Mouse (Mus musculus): ENCODE results near the gene Xpr1. TPM values are rescaled to one million over a fixed set of nuclear protein-coding genes. Genes with fewer than 3 reads are reported as not detected.

Xpr1 gene
- polyA plus RNA-seq, 1 experiment from 2014 or later: 10.4 TPM

DNA sequence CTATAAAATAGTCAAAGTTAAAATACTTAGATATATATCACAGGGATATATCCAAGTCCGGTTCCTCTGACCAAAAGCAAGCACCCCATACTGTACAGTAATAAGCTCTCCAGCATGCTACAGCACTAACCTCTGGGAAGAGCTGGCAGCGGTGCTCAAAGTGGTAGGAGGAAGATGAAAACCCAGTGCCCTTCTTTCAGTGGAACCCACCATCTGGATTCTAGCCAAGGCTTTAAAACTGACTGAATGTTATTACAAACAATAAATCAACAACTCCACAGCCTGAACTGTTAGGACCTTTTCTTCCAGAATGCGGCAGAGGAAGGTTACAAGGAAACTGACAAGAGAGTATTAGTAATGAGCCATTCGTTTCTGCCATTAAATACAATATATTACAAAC, 1.8 kb downstream of the Xpr1 start:
- H3K9ac ChIP-seq (ENCODE audit: low read depth, low read length): no peak overlapping the region
- 0 out of 2 replicates have a peak, but pooled peaks cover 4% of the 10 kb centered on the region for H3K4me1 ChIP-seq (ENCODE audit: control insufficient read depth, insufficient read depth, low read length)
- H3K27me3 ChIP-seq (ENCODE audit: control insufficient read depth, insufficient read depth, low read length): no peaks in the 10 kb centered on the region
- H3K27ac ChIP-seq (ENCODE audit: low read depth, low read length): no peak overlapping the region
- H3K4me3 ChIP-seq (ENCODE audit: low read length): no peak overlapping the region
- 23% methylated on average over 4 of the region's 4 CpGs for WGBS
- ATAC-seq (ENCODE audit: low FRiP score, low TSS enrichment): no peak
- no peaks in the 10 kb centered on the region for H3K9me3 ChIP-seq (ENCODE audit: control insufficient read depth, low read length)
- no peaks in the 10 kb centered on the region for H3K36me3 ChIP-seq (ENCODE audit: control insufficient read depth, insufficient read depth, low read length)
- peak overlapping the region; percentile 1; the same call in 1 of the 2 replicates for H3K4me2 ChIP-seq (replicated peaks; ENCODE audit: low read depth, low read length)

DNA sequence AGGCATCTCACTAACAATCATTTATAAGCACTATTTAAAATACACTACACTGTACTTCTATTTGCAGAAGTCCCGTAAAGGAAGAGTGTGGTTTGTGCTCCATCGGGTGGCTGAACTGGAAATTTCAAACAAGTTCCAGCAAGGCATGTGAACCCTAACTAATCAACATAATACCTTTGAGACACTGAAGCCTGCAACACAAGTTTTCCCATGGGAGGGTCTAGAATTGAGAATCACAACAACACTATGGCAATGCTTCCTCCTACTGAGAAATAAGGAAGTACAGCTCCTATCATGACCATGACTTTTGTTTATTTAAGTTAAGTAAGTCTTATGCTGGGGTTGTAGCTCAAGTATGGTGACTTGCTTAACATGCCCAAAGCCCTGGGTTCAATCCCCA, 4.5 kb downstream of the Xpr1 start:
- H3K9me3 ChIP-seq (ENCODE audit: control insufficient read depth, low read length): no peaks in the 10 kb centered on the region
- H3K4me1 ChIP-seq (ENCODE audit: control insufficient read depth, insufficient read depth, low read length): 0 out of 2 replicates have a peak, but pooled peaks cover 4% of the 10 kb centered on the region
- H3K9ac ChIP-seq (ENCODE audit: low read depth, low read length): no peak overlapping the region
- no peak overlapping the region for H3K4me3 ChIP-seq (ENCODE audit: low read length)
- no peak overlapping the region for H3K27ac ChIP-seq (ENCODE audit: low read depth, low read length)
- no peaks in the 10 kb centered on the region for H3K27me3 ChIP-seq (ENCODE audit: control insufficient read depth, insufficient read depth, low read length)
- H3K36me3 ChIP-seq (ENCODE audit: control insufficient read depth, insufficient read depth, low read length): no peaks in the 10 kb centered on the region
- no peak for ATAC-seq (ENCODE audit: low FRiP score, low TSS enrichment)
- H3K4me2 ChIP-seq (replicated peaks; ENCODE audit: low read depth, low read length): no peak overlapping the region
- 86% methylated on average over 2 of the region's 2 CpGs for WGBS

DNA sequence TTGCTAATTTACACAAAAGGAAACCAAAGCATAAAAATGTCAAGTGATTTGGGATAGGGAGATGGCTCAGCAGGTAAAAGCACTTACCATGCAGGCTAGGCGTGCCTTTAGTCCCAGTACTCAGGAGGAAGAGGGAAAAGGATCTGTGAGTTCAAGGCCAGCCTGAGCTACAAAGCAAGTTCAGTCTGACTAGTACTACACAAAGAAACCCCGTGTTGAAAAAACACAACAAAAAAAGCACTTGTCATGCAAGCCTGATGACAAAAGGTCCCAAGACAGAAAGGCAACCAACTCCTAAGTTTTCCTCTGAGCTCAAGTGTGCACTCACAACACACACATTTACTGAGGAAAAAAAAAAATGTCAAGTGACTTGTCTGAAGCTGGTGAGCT, 8.6 kb downstream of the Xpr1 start:
- H3K36me3 ChIP-seq (ENCODE audit: control insufficient read depth, insufficient read depth, low read length): no peaks in the 10 kb centered on the region
- WGBS: 76% methylated on average over 2 of the region's 2 CpGs
- no peak overlapping the region for H3K4me2 ChIP-seq (replicated peaks; ENCODE audit: low read depth, low read length)
- no peak for ATAC-seq (ENCODE audit: low FRiP score, low TSS enrichment)
- peaks cover 3% of the 10 kb centered on the region; the same call in 1 of the 2 replicates for H3K9me3 ChIP-seq (ENCODE audit: control insufficient read depth, low read length)
- no peaks in the 10 kb centered on the region for H3K27me3 ChIP-seq (ENCODE audit: control insufficient read depth, insufficient read depth, low read length)
- no peaks in the 10 kb centered on the region for H3K4me1 ChIP-seq (ENCODE audit: control insufficient read depth, insufficient read depth, low read length)
- H3K9ac ChIP-seq (ENCODE audit: low read depth, low read length): no peak overlapping the region
- H3K27ac ChIP-seq (ENCODE audit: low read depth, low read length): no peak overlapping the region
- H3K4me3 ChIP-seq (ENCODE audit: low read length): no peak overlapping the region

DNA sequence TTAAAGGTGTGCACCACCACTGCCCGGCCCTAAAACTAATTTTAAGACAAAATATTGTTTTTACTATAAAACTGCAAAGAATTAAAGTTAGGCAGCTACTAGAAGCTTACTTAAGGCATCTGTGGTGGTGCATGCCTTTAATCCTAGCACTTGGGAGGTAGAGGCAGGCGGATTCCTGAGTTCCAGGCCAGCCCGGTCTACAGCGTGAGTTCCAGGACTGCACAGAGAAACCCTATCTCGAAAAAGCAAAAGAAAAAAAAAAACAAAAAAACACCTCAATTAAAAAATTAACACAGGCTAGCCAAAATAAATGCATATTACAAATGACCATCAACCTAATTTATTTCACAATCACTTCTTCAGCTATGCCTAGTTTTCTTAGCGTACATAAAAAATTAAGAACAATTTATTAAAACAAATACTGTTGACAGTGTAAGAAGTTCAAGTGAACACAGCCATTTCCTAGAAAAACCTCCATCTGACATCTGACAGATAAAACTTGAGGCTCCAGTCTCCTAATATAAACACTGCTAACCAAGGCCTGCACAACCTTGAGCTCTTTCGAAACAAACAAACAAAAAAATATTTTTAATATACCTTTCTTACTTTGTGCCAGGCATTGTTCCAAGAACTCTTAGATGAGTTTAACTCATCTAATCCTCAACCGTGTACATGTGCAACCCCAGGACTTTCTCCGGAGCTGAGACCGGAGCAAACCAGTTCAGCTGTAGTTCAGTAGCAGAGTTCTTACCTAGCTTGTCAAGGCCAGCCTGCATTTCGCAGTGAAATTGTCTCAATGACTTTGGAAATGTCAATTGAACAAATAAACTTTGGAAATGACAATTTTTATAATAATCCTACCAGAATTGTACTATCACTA, 9.3 kb downstream of the Xpr1 start:
- no peaks in the 10 kb centered on the region for H3K4me1 ChIP-seq (ENCODE audit: control insufficient read depth, insufficient read depth, low read length)
- no peak for ATAC-seq (ENCODE audit: low FRiP score, low TSS enrichment)
- 86% methylated on average over 11 of the region's 11 CpGs for WGBS
- no peaks in the 10 kb centered on the region for H3K36me3 ChIP-seq (ENCODE audit: control insufficient read depth, insufficient read depth, low read length)
- no peaks in the 10 kb centered on the region for H3K27me3 ChIP-seq (ENCODE audit: control insufficient read depth, insufficient read depth, low read length)
- H3K27ac ChIP-seq (ENCODE audit: low read depth, low read length): no peak overlapping the region
- no peak overlapping the region for H3K4me2 ChIP-seq (replicated peaks; ENCODE audit: low read depth, low read length)
- peaks cover 3% of the 10 kb centered on the region; the same call in 1 of the 2 replicates for H3K9me3 ChIP-seq (ENCODE audit: control insufficient read depth, low read length)
- H3K9ac ChIP-seq (ENCODE audit: low read depth, low read length): no peak overlapping the region
- no peak overlapping the region for H3K4me3 ChIP-seq (ENCODE audit: low read length)

DNA sequence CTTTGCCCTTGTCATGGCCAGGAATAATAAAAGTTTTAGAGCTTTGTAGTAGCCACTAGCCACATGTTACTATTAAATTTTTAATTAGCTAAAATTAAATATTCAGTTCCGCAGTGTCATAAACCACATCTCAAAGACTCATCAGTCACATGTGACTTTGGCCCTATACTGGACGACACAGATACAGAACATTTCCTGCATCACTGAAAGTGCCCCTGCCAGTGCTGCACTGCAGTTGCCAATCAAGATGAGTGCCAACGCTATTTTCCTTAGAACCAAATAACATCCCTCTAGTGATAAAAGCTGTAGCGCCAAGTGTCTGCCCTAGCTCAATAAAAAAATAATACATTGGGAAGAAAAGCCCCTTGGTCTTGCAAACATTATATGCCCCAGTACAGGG, 17.2 kb downstream of the Xpr1 start:
- H3K9me3 ChIP-seq (ENCODE audit: control insufficient read depth, low read length): peaks cover 3% of the 10 kb centered on the region; the same call in 1 of the 2 replicates
- H3K27ac ChIP-seq (ENCODE audit: low read depth, low read length): no peak overlapping the region
- no peak for ATAC-seq (ENCODE audit: low FRiP score, low TSS enrichment)
- H3K4me3 ChIP-seq (ENCODE audit: low read length): no peak overlapping the region
- H3K4me1 ChIP-seq (ENCODE audit: control insufficient read depth, insufficient read depth, low read length): no peaks in the 10 kb centered on the region
- WGBS: 87% methylated on average over 4 of the region's 4 CpGs
- H3K9ac ChIP-seq (ENCODE audit: low read depth, low read length): no peak overlapping the region
- H3K27me3 ChIP-seq (ENCODE audit: control insufficient read depth, insufficient read depth, low read length): no peaks in the 10 kb centered on the region
- H3K4me2 ChIP-seq (replicated peaks; ENCODE audit: low read depth, low read length): no peak overlapping the region
- H3K36me3 ChIP-seq (ENCODE audit: control insufficient read depth, insufficient read depth, low read length): no peaks in the 10 kb centered on the region

DNA sequence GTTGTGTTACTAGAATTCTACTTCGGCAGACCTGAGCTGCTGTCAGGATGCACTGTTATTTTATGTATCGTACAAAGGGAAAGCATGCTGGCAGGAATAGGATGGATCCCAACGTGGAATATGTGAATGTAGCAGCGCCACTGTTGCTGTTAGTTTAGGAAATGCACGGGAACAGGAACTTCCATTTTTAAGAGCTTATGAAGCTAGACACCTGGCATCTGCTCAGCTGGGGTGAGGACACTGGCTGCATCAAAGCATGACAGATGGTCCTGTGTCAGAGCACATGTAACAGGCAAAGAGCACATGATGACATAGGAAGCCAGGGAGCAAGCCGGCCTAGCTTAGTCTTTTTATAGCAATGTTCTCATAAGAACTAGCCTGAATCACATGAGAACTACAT, 22.4 kb downstream of the Xpr1 start:
- no peaks in the 10 kb centered on the region for H3K9me3 ChIP-seq (ENCODE audit: control insufficient read depth, low read length)
- no peaks in the 10 kb centered on the region for H3K27me3 ChIP-seq (ENCODE audit: control insufficient read depth, insufficient read depth, low read length)
- ATAC-seq (ENCODE audit: low FRiP score, low TSS enrichment): no peak
- no peaks in the 10 kb centered on the region for H3K36me3 ChIP-seq (ENCODE audit: control insufficient read depth, insufficient read depth, low read length)
- 81% methylated on average over 6 of the region's 6 CpGs for WGBS
- H3K4me3 ChIP-seq (ENCODE audit: low read length): no peak overlapping the region
- H3K27ac ChIP-seq (ENCODE audit: low read depth, low read length): no peak overlapping the region
- no peak overlapping the region for H3K9ac ChIP-seq (ENCODE audit: low read depth, low read length)
- no peaks in the 10 kb centered on the region for H3K4me1 ChIP-seq (ENCODE audit: control insufficient read depth, insufficient read depth, low read length)
- H3K4me2 ChIP-seq (replicated peaks; ENCODE audit: low read depth, low read length): no peak overlapping the region

DNA sequence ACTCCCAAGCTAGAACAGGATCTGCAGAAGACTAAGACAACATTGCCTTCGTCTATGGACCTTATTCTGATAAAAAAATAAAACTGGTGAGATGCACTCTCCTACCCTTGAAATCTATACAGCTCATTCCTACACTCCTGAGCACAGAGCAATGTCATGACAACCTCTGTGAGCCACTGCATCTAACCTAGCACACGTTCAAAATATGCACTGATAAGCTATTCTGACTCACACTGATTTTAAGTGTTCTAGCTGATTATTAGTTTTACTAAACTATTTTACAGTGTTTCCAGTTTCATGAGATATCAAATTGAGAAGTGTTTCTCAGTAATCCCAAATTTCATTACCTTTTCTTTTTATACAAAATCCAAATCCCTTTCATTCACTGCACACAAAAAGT, 23.2 kb downstream of the Xpr1 start:
- H3K27me3 ChIP-seq (ENCODE audit: control insufficient read depth, insufficient read depth, low read length): no peaks in the 10 kb centered on the region
- H3K4me3 ChIP-seq (ENCODE audit: low read length): no peak overlapping the region
- WGBS: 78% methylated on average over 2 of the region's 2 CpGs
- H3K4me1 ChIP-seq (ENCODE audit: control insufficient read depth, insufficient read depth, low read length): no peaks in the 10 kb centered on the region
- H3K27ac ChIP-seq (ENCODE audit: low read depth, low read length): no peak overlapping the region
- no peaks in the 10 kb centered on the region for H3K9me3 ChIP-seq (ENCODE audit: control insufficient read depth, low read length)
- no peaks in the 10 kb centered on the region for H3K36me3 ChIP-seq (ENCODE audit: control insufficient read depth, insufficient read depth, low read length)
- H3K4me2 ChIP-seq (replicated peaks; ENCODE audit: low read depth, low read length): no peak overlapping the region
- H3K9ac ChIP-seq (ENCODE audit: low read depth, low read length): no peak overlapping the region
- no peak for ATAC-seq (ENCODE audit: low FRiP score, low TSS enrichment)

DNA sequence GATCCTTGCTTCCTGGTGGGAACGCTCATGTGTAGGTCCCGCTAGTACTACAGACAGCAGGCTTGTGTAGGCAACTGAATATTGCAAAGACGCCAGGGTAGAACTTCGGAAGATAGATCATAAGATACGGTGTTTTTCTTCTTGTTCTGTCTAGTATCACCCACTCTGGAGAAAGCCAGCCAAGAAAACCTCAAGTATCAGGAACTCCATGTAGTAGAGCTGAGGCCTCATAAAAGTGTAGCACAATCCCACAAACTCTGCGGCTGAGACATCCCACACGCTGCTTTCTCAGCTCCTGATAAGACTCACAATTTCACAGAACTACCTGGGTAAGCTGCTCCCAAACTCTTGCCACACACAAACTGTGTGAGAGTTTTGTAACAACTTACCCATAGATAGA, 24.4 kb downstream of the Xpr1 start:
- no peaks in the 10 kb centered on the region for H3K4me1 ChIP-seq (ENCODE audit: control insufficient read depth, insufficient read depth, low read length)
- H3K9ac ChIP-seq (ENCODE audit: low read depth, low read length): no peak overlapping the region
- WGBS: 90% methylated on average over 7 of the region's 7 CpGs
- H3K36me3 ChIP-seq (ENCODE audit: control insufficient read depth, insufficient read depth, low read length): no peaks in the 10 kb centered on the region
- ATAC-seq (ENCODE audit: low FRiP score, low TSS enrichment): no peak
- H3K4me2 ChIP-seq (replicated peaks; ENCODE audit: low read depth, low read length): no peak overlapping the region
- no peak overlapping the region for H3K4me3 ChIP-seq (ENCODE audit: low read length)
- H3K27ac ChIP-seq (ENCODE audit: low read depth, low read length): no peak overlapping the region
- no peaks in the 10 kb centered on the region for H3K9me3 ChIP-seq (ENCODE audit: control insufficient read depth, low read length)
- H3K27me3 ChIP-seq (ENCODE audit: control insufficient read depth, insufficient read depth, low read length): no peaks in the 10 kb centered on the region

DNA sequence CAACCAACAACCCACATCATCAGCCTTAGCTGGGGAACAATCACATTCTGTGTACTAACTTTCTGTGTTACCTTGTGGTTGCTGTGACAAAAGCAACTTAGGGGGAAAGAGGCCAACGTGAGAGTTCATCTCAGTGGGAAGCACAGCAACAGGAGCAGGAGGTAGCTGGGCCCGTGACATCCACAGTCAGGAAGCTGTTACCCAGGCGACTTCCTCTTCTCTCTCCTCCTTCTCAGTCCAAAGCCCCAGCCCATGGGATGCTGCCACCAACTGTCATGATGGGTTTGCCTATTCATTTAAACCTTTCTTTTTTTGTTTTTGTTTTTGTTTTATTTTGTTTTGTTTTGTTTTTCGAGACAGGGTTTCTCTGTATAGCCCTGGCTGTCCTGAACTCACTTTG, 25.7 kb downstream of the Xpr1 start:
- 79% methylated on average over 4 of the region's 4 CpGs for WGBS
- Histone ChIP-seq H3K27me3 (ENCODE audit: control insufficient read depth, insufficient read depth, low read length) (no peaks in the 10 kb centered on the region), H3K4me3 (ENCODE audit: low read length) (no peak overlapping the region), H3K4me1 (ENCODE audit: control insufficient read depth, insufficient read depth, low read length) (0 out of 2 replicates have a peak, but pooled peaks cover 5% of the 10 kb centered on the region), H3K36me3 (ENCODE audit: control insufficient read depth, insufficient read depth, low read length) (no peaks in the 10 kb centered on the region), H3K4me2 (replicated peaks; ENCODE audit: low read depth, low read length) (no peak overlapping the region), H3K9me3 (ENCODE audit: control insufficient read depth, low read length) (no peaks in the 10 kb centered on the region), H3K9ac (ENCODE audit: low read depth, low read length) (no peak overlapping the region), H3K27ac (ENCODE audit: low read depth, low read length) (no peak overlapping the region)
- no peak for ATAC-seq (ENCODE audit: low FRiP score, low TSS enrichment)

Data from kidney, embryonic 14.5 days (tissue).